Mouse (Mus musculus): ENCODE measurements at regions not wholly inside any gene's neighbourhood (a gene's known extent, or its start where the extent isn't known, plus 50 kb on each side); places are given as distances from the start of the nearest gene placed in this dataset.

- Histone ChIP-seq H3K79me2 (replicated peaks; ENCODE audit: control insufficient read depth, extremely low read depth, insufficient read depth, poor library complexity, severe bottlenecking) (no peaks in the 10 kb centered on the region), H3K4me1 (ENCODE audit: control insufficient read depth in 1 of 2, insufficient read depth in 2 of 2) (peaks cover 13 to 51% of the 10 kb centered on the region in 2 experiments), H3K9me3 (replicated peaks; ENCODE audit: low read length) (no peaks in the 10 kb centered on the region), H3K36me3 (replicated peaks in 1 of 2; ENCODE audit: control insufficient read depth in 1 of 2, insufficient read depth in 1 of 2, low read length in 1 of 2) (peaks cover 0 to 3% of the 10 kb centered on the region in 2 experiments), H3K9ac (ENCODE audit: insufficient read depth, low read depth) (no peak overlapping the region), H3K4me2 (ENCODE audit: insufficient read depth, low read depth, poor library complexity, severe bottlenecking) (no peak overlapping the region), H3K27me3 (replicated peaks) (no peaks in the 10 kb centered on the region), H3K27ac (ENCODE audit: insufficient read depth, low read depth) (no peak overlapping the region), H3K4me3 (replicated peaks in 1 of 3; ENCODE audit: low read depth in 2 of 3, low read length in 2 of 3, poor library complexity in 1 of 3) (peak overlapping the region; percentile 1 to 59 (median 43))
- in situ Hi-C loops (cut with MboI; ENCODE audit: low pct_ligation_motif_present, low pct_unique_long_range_greater_than_20kb, low sequenced_read_pairs), result no loop called here
- peak; percentile 87 for DNase-seq (ENCODE audit: extremely low read depth)
- TF ChIP-seq E2F4 (IDR thresholded peaks at IDR 0.05; ENCODE audit: insufficient replicate concordance, low read depth, low read length), result no peak
- TF ChIP-seq BHLHE40 (IDR thresholded peaks at IDR 0.05; ENCODE audit: low read depth, low read length), result 0 out of 2 replicates have a peak, but pooled peaks have one; percentile 35
- peak; percentile 78 for TF ChIP-seq EP300 (IDR thresholded peaks at IDR 0.05; ENCODE audit: low read length)
- no peak for TF ChIP-seq ZC3H11A (IDR thresholded peaks at IDR 0.05; ENCODE audit: low read depth, low read length)
- TF ChIP-seq RAD21 (IDR thresholded peaks at IDR 0.05; ENCODE audit: low read depth, low read length), result no peak; the same call in 1 of the 2 replicates
- peak; percentile 58 for TF ChIP-seq ELF1 (IDR thresholded peaks at IDR 0.05; ENCODE audit: low read depth, low read length)
- no peak for TF ChIP-seq ZMIZ1 (IDR thresholded peaks at IDR 0.05; ENCODE audit: low read depth, low read length)
- no peak for TF ChIP-seq TBP (conservative IDR thresholded peaks at IDR 0.05; ENCODE audit: low read depth, low read length)
- 0 out of 2 replicates have a peak, but pooled peaks have one; percentile 38 for TF ChIP-seq SIN3A (IDR thresholded peaks at IDR 0.05; ENCODE audit: low read length)
- peak; percentile 93 for TF ChIP-seq IRF4 (IDR thresholded peaks at IDR 0.05; ENCODE audit: low read depth, low read length)
- peak; percentile 73 for TF ChIP-seq CHD2 (IDR thresholded peaks at IDR 0.05; ENCODE audit: low read length)
- no peak for TF ChIP-seq MAX (IDR thresholded peaks at IDR 0.05; ENCODE audit: low read length)
- TF ChIP-seq MAZ (IDR thresholded peaks at IDR 0.05; ENCODE audit: low read depth, low read length), result peak; percentile 75; the same call in 1 of the 2 replicates
- TF ChIP-seq POLR2A (IDR thresholded peaks at IDR 0.05; ENCODE audit: low read depth, low read length), result no peak
- TF ChIP-seq MEF2A (IDR thresholded peaks at IDR 0.05; ENCODE audit: borderline replicate concordance, low read depth, low read length), result 0 out of 2 replicates have a peak, but pooled peaks have one; percentile 35
- TF ChIP-seq ZNF384 (IDR thresholded peaks at IDR 0.05; ENCODE audit: low read depth, low read length), result no peak
- TF ChIP-seq MYC (IDR thresholded peaks at IDR 0.05; ENCODE audit: low read depth, low read length), result no peak
- TF ChIP-seq RCOR1 (conservative IDR thresholded peaks at IDR 0.05; ENCODE audit: low read depth, low read length), result 0 out of 2 replicates have a peak, but pooled peaks have one; percentile 59
- dilution Hi-C loops (cut with MboI; ENCODE audit: extremely low pct_ligation_motif_present, extremely low pct_unique_long_range_greater_than_20kb, low sequenced_read_pairs), result no loop called here
Measured at GRCm38 (mm10) chr5:148652525-148653243, 100.1 kb upstream of the Ubl3 start.

- no peak overlapping the region for H3K27ac ChIP-seq (ENCODE audit: insufficient read depth, low read depth)
- DNase-seq (ENCODE audit: extremely low read depth), result no peak
- no peaks in the 10 kb centered on the region for H3K9me3 ChIP-seq (replicated peaks; ENCODE audit: low read length)
- no peak overlapping the region for H3K4me2 ChIP-seq (ENCODE audit: insufficient read depth, low read depth, poor library complexity, severe bottlenecking)
- no peaks in the 10 kb centered on the region for H3K27me3 ChIP-seq (replicated peaks)
- H3K4me3 ChIP-seq (replicated peaks in 1 of 3; ENCODE audit: low read depth in 2 of 3, low read length in 2 of 3, poor library complexity in 1 of 3), result no peak overlapping the region
- no peaks in the 10 kb centered on the region for H3K79me2 ChIP-seq (replicated peaks; ENCODE audit: control insufficient read depth, extremely low read depth, insufficient read depth, poor library complexity, severe bottlenecking)
- H3K9ac ChIP-seq (ENCODE audit: insufficient read depth, low read depth), result no peak overlapping the region
- dilution Hi-C loops (cut with MboI; ENCODE audit: extremely low pct_ligation_motif_present, extremely low pct_unique_long_range_greater_than_20kb, low sequenced_read_pairs) (no loop called here), in situ Hi-C loops (cut with MboI; ENCODE audit: low pct_ligation_motif_present, low pct_unique_long_range_greater_than_20kb, low sequenced_read_pairs) (no loop called here)
- peaks cover 0 to 3% of the 10 kb centered on the region in 2 experiments for H3K36me3 ChIP-seq (replicated peaks in 1 of 2; ENCODE audit: control insufficient read depth in 1 of 2, insufficient read depth in 1 of 2, low read length in 1 of 2)
- peaks cover 16 to 57% of the 10 kb centered on the region in 2 experiments for H3K4me1 ChIP-seq (ENCODE audit: control insufficient read depth in 1 of 2, insufficient read depth in 2 of 2)
- TF ChIP-seq RCOR1 (conservative IDR thresholded peaks at IDR 0.05; ENCODE audit: low read depth, low read length) (no peak), RAD21 (IDR thresholded peaks at IDR 0.05; ENCODE audit: low read depth, low read length) (no peak), POLR2A (IDR thresholded peaks at IDR 0.05; ENCODE audit: low read depth, low read length) (no peak)
Measured at GRCm38 (mm10) chr5:148651736-148652135, 99.1 kb upstream of the Ubl3 start.

Data from CH12.LX (cell line).